Mouse (Mus musculus) limb, embryonic 13.5 days (tissue): ENCODE measurements around the gene Gm4869. TPM values are rescaled to one million over a fixed set of nuclear protein-coding genes. Genes with fewer than 3 reads are reported as not detected.
"Not testable (repeated sequence)": the region's sequence is repeated elsewhere in the genome, so short reads cannot be mapped to it uniquely, and the experiment has no call there.

Experiments used
- ATAC-seq: fragments of 200-750 bp; cut with Nextera tagmentation; 2 replicates; pipeline ENCODE4 v1.8.0; 2017; ENCODE audit warnings: low read depth, moderate number of reproducible peaks, moderate TSS enrichment; ENCODE audit not compliant: low FRiP score
- H3K27ac ChIP-seq: fragments of 300-500 bp; sonication (generic); 2 replicates; pipeline ENCODE4 v1.5.1; 2015; ENCODE audit warnings: inconsistent platforms, mild to moderate bottlenecking, moderate library complexity
- H3K27me3 ChIP-seq: fragments of 300-500 bp; sonication (generic); 2 replicates; pipeline ENCODE4 v1.6.1; 2015; ENCODE audit warnings: mild to moderate bottlenecking, inconsistent platforms
- H3K36me3 ChIP-seq: fragments of 300-500 bp; sonication (generic); 2 replicates; pipeline ENCODE4 v1.6.1; 2015; ENCODE audit warnings: inconsistent platforms, mild to moderate bottlenecking, moderate library complexity
- H3K4me1 ChIP-seq: fragments of 300-500 bp; sonication (generic); 2 replicates; pipeline ENCODE4 v1.6.1; 2015; ENCODE audit warnings: inconsistent platforms
- H3K4me2 ChIP-seq: fragments of 300-500 bp; sonication (generic); replicated peaks from 2 replicates; pipeline ENCODE4 v1.6.1; 2015; ENCODE audit warnings: inconsistent platforms, mild to moderate bottlenecking, moderate library complexity
- H3K4me3 ChIP-seq: fragments of 300-500 bp; sonication (generic); 2 replicates; pipeline ENCODE4 v1.5.1; 2015; ENCODE audit warnings: moderate library complexity, mild to moderate bottlenecking, inconsistent platforms
- H3K9ac ChIP-seq: fragments of 300-500 bp; sonication (generic); 2 replicates; pipeline ENCODE4 v1.6.1; 2015; ENCODE audit warnings: mild to moderate bottlenecking, inconsistent platforms
- H3K9me3 ChIP-seq: fragments of 300-500 bp; sonication (generic); 2 replicates; pipeline ENCODE4 v1.6.1; 2016; ENCODE audit warnings: inconsistent platforms
- WGBS: fragments of 180-500 bp; shearing (Covaris S2); methylation state at CpG from one replicate; pipeline ENCODE4 v1.1.7; 2015; 5-methylcytosine and 5-hydroxymethylcytosine counted together
- polyA plus RNA-seq: library from polyadenylated mRNA; unstranded; fragments of >200 nt; fragmentation: Nextera tagmentation; extraction: Ambion mirVana; gene quantifications from 2 replicates; pipeline ENCODE4 v1.2.1, GENCODE M21; 2015

The Gm4869 gene
- polyA plus RNA-seq, 1 experiment from 2014 or later: not detected

DNA sequence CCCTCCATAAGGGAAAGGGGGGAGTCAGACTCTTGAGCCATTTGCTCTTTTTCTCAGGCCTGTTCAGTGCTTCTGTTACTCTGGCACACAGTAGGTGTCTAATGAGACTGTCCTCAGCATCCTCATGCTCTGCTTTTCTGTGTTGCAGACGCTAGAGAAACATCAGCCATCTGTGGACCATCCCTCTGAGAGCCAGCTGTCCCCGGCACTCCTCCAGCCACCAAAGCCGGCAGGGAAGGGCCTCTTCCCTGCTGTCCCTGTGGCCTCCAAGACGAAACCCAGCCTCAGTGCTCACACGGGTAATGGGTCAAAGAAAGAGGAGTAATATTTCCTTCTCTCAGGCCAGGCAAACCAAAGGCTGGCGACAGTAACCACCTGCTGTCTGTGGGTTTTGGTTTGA is 45.7 kb downstream of the Gm4869 start:
- ATAC-seq: no peak
- no peaks in the 10 kb centered on the region for H3K4me1 ChIP-seq
- no peaks in the 10 kb centered on the region for H3K36me3 ChIP-seq
- no peaks in the 10 kb centered on the region for H3K9me3 ChIP-seq
- H3K27me3 ChIP-seq: peaks cover 15% of the 10 kb centered on the region
- H3K4me2 ChIP-seq: no peak overlapping the region
- WGBS: 46% methylated on average over 6 of the region's 6 CpGs
- H3K9ac ChIP-seq: no peak overlapping the region
- H3K4me3 ChIP-seq: no peak overlapping the region
- no peak overlapping the region for H3K27ac ChIP-seq

DNA sequence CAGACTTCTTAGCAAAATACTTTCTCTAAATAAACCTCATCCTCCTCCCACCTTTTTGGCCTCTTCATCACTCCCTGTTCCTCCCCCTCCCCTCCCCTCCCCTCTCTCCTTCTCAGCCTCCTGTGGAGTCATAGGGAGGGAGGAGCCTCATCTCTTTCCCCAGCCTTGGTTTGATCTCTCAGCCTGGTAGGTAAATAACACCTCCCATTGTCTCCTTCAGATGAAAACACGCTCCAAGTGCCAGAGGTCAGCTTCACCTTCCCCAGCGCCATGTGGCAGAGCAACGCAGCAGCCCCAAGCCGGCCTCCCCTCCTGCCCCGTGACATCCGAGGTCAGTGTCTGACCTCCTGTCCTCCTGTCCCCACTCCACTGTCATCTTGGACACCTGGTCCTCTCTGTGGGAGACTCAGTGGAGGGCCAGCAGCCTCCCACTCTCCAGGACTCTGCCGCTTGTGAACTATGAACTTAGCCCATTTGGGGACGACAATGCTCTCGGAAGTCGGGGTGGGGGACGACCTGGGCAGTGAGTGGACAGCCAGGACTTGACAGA is 47.3 kb downstream of the Gm4869 start:
- no peak overlapping the region for H3K4me3 ChIP-seq
- H3K27me3 ChIP-seq: 0 out of 2 replicates have a peak, but pooled peaks cover 5% of the 10 kb centered on the region
- WGBS: 23% methylated on average over 11 of the region's 11 CpGs
- no peak overlapping the region for H3K9ac ChIP-seq
- no peaks in the 10 kb centered on the region for H3K36me3 ChIP-seq
- H3K4me1 ChIP-seq: no peaks in the 10 kb centered on the region
- no peak overlapping the region for H3K4me2 ChIP-seq
- no peak overlapping the region for H3K27ac ChIP-seq
- no peak for ATAC-seq
- H3K9me3 ChIP-seq: no peaks in the 10 kb centered on the region

GRCm38 (mm10) chr5:140498176-140498575 is 52.7 kb downstream of the Gm4869 start:
- Histone ChIP-seq H3K4me3 (no peak overlapping the region), H3K9ac (no peak overlapping the region), H3K36me3 (no peaks in the 10 kb centered on the region), H3K27ac (no peak overlapping the region), H3K4me1 (peaks cover 10% of the 10 kb centered on the region), H3K27me3 (no peaks in the 10 kb centered on the region), H3K9me3 (no peaks in the 10 kb centered on the region), H3K4me2 (no peak overlapping the region)
- no peak for ATAC-seq
- WGBS: 76% methylated on average over 6 of the region's 6 CpGs

DNA sequence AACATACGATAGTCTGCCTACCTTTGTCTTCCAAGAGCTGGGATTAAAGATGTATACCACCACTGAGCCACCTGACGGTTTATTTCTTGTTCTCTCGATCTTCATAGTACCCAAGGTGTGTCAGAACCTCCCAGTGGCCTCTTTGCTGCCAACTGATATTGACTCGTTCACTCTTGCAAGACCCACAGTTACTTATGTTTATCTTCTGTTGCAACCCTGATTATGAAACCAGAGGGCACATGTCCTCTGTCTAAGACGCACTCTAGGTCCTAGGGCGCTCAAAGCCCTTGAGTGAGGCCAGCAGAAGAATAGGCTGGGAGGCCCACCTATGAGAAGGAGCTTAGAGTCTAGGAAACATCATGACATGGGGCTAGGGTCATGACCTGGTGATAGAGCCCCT is 55.3 kb downstream of the Gm4869 start:
- H3K4me2 ChIP-seq: no peak overlapping the region
- H3K9ac ChIP-seq: no peak overlapping the region
- H3K36me3 ChIP-seq: no peaks in the 10 kb centered on the region
- H3K27me3 ChIP-seq: no peaks in the 10 kb centered on the region
- peaks cover 21% of the 10 kb centered on the region for H3K4me1 ChIP-seq
- H3K4me3 ChIP-seq: no peak overlapping the region
- no peaks in the 10 kb centered on the region for H3K9me3 ChIP-seq
- no peak for ATAC-seq
- 90% methylated on average over 6 of the region's 6 CpGs for WGBS
- H3K27ac ChIP-seq: no peak overlapping the region

DNA sequence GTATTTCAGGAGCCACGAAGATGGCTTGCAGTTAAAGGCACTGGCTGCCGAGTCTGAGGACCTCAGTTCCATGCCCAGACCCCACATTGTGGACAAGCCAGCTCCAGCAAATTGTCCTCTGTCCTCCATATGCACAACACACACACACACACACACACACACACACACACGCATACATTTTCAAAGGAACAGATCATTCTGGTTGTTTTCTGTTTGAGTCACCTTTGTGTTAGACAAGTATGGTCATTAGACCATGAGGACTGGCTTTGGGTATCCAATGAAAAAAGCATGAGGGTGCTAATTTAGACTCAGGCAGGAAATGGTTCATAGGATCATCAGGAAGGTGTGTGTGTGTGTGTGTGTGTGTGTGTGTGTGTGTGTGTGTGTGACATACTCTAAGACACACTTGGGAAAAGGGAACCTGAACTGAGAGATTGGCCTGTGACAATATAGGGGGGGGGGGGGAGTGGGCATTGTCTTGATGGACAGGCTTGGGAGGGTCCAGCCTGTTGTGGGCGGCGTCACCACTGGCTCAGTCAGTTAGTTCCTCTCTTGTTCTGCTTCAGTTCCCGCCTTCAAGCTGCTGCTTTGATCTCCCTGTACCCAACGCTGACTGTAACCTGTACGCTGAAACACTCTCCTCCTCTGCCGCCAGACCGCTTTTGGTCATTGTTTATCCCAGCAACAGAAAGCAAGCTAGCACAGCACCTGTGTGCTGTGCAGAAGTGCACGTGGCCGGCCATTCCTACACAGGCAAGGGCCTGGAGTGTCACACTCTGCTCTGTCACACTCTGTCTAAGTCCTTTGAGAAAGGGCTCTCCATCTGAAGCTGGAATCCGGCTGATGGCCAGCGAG is 56.8 kb downstream of the Gm4869 start:
- H3K4me2 ChIP-seq: peak overlapping the region; percentile 63
- ATAC-seq: no peak
- H3K36me3 ChIP-seq: no peaks in the 10 kb centered on the region
- H3K27me3 ChIP-seq: no peaks in the 10 kb centered on the region
- WGBS: 20% methylated on average over 14 of the region's 14 CpGs
- no peaks in the 10 kb centered on the region for H3K9me3 ChIP-seq
- peaks cover 35% of the 10 kb centered on the region for H3K4me1 ChIP-seq
- H3K9ac ChIP-seq: peak overlapping the region; percentile 65
- peak overlapping the region; percentile 28 for H3K4me3 ChIP-seq
- no peak overlapping the region for H3K27ac ChIP-seq

- not testable (repeated sequence) for H3K27me3 ChIP-seq, H3K9me3 ChIP-seq, H3K27ac ChIP-seq, H3K36me3 ChIP-seq, ATAC-seq
- under 1% methylated on average over 12 of the region's 12 CpGs for WGBS
- H3K4me2 ChIP-seq: peak overlapping the region; percentile 63
- peak overlapping the region; percentile 65 for H3K9ac ChIP-seq
- peaks cover 42% of the 10 kb centered on the region for H3K4me1 ChIP-seq
- peak overlapping the region; percentile 28 for H3K4me3 ChIP-seq
These were observed 57.5 kb downstream of the Gm4869 start for GRCm38 (mm10) chr5:140502925-140503324.

DNA sequence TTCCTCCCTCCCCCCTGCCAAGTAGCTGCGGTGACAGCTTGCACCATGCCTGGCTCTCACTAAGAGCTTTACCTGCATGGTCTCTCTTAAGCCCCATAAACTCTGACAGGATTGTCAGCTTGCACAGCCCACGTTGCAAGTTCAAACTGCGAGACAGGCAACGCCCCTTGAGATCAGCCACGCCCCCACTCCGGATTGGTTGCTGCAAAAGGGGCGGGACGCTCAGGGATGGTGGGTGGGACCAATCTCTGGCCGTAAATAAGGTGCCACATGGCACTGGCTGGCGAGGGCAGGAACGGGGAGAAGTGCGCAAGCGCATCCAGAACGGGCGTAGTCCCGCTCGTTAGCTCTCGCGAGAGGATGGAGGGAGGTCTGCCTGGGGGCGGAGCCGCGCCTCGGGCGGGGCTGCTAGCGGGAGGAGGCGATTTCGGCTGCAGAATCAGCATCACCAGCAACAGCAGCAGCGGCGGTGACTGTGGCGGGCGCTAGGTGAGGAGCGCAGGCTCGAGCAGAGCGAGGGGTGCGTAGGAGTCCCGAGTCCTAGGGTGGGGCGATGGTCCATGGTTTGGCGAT is 59.8 kb downstream of the Gm4869 start, which contains the start of gene Chst12:
Chst12 (plus strand) TSS at position 343 of the 573 bp plus-strand sequence.
- H3K27ac ChIP-seq: peak within 1 kb of the TSS; percentile 58
- no peaks in the 10 kb centered on the region for H3K27me3 ChIP-seq
- peak within 1 kb of the TSS; percentile 68 for H3K4me3 ChIP-seq
- under 1% methylated on average over 35 of the region's 38 CpGs for WGBS
- peak within 1 kb of the TSS; percentile 95 for H3K4me2 ChIP-seq
- H3K9ac ChIP-seq: peak within 1 kb of the TSS; percentile 86
- ATAC-seq: peak; percentile 96
- peaks cover 66% of the 10 kb centered on the region for H3K4me1 ChIP-seq
- no peaks in the 10 kb centered on the region for H3K36me3 ChIP-seq
- no peaks in the 10 kb centered on the region for H3K9me3 ChIP-seq

DNA sequence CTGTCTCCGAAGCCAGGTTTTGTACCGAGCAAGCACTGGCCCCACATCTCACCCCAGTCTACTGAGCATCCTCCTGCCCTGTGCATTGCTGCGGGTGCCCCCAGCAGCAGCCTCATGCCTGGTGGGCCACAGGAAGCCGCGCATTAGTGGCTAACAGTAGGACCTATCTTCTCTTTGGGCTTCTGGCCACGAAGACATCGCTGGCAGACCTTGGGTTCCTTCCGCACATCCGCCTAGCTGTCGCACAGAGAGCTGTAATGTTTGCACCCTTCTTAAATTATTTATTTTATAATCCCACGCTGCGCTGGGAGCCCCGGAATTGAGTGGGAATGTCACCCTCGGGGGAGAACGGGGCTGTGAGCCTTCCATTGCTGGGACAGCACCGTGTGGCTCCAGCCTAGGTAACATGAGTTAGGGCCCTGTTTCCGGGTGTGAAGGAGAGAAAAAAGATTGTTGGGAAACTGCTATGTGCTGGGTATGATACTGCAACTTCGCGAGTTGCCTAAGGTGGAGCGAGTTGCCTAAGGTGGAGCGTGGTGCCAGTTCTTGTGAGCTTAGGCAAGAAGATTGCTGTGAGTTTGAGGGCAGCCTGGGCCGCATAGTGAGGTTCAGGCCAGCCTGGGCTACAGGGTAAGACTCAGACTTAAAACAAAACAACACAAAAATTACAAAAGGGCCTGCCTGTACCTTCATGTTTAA is 60.8 kb downstream of the Gm4869 start:
- peaks cover 69% of the 10 kb centered on the region for H3K4me1 ChIP-seq
- H3K36me3 ChIP-seq: no peaks in the 10 kb centered on the region
- 0 out of 2 replicates have a peak, but pooled peaks have one; percentile 3 for ATAC-seq
- H3K9ac ChIP-seq: peak overlapping the region; percentile 86
- H3K4me2 ChIP-seq: peak overlapping the region; percentile 95
- H3K4me3 ChIP-seq: peak overlapping the region; percentile 68
- WGBS: 32% methylated on average over 22 of the region's 22 CpGs
- H3K27me3 ChIP-seq: no peaks in the 10 kb centered on the region
- H3K27ac ChIP-seq: peak overlapping the region; percentile 58
- H3K9me3 ChIP-seq: no peaks in the 10 kb centered on the region

DNA sequence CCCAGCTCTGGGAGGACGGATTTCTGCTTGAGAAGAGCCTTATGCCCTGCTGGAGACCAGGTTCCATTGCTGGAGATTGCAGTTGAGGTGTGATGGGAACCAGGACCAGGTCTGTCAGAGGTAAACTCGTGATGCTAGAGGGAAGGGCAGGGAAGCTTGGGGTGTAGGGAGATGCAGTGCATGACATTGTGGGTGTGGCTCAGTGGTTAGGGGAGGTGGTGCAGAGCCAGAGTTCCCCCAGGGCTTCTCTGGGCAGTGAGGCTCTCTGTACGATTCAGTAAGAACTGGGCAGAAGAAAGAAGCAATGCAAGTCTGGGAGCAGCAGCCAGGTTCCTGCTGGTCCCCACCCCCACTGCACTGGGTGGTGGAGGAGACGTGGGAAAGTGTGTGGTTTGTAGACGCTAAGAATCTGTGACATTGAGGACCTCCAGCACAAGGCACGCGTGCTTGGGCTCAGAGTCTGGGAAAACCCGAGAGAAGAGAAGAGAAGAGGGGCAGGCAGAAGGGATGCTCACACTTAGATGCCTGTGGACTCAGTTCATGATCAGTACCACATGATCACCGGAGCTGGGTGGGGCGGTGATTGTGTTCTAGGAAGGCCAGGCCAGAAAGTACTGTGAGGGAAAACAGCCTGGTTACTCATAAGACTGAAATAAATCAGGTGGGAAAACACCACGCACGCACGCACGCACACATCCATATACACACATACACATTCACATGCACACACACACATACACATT is 62.2 kb downstream of the Gm4869 start:
- peak overlapping the region; percentile 39; the same call in 1 of the 2 replicates for H3K9ac ChIP-seq
- H3K4me1 ChIP-seq: peaks cover 64% of the 10 kb centered on the region
- H3K4me2 ChIP-seq: peak overlapping the region; percentile 95
- H3K36me3 ChIP-seq: peaks cover under 1% of the 10 kb centered on the region; the same call in 1 of the 2 replicates
- H3K27me3 ChIP-seq: no peaks in the 10 kb centered on the region
- H3K27ac ChIP-seq: no peak overlapping the region; the same call in 1 of the 2 replicates
- ATAC-seq: no peak
- no peaks in the 10 kb centered on the region for H3K9me3 ChIP-seq
- WGBS: 85% methylated on average over 14 of the region's 14 CpGs
- H3K4me3 ChIP-seq: no peak overlapping the region

- ATAC-seq: no peak
- Histone ChIP-seq H3K27me3 (no peaks in the 10 kb centered on the region), H3K9ac (peak overlapping the region; percentile 19; the same call in 1 of the 2 replicates), H3K27ac (peak overlapping the region; percentile 67), H3K9me3 (no peaks in the 10 kb centered on the region), H3K4me3 (no peak overlapping the region), H3K4me2 (peak overlapping the region; percentile 95), H3K4me1 (peaks cover 56% of the 10 kb centered on the region), H3K36me3 (peaks cover 7% of the 10 kb centered on the region; the same call in 1 of the 2 replicates)
- WGBS: 16% methylated on average over 8 of the region's 8 CpGs
These were observed 63.2 kb downstream of the Gm4869 start for GRCm38 (mm10) chr5:140508686-140509085.

GRCm38 (mm10) chr5:140509204-140509603 is 63.8 kb downstream of the Gm4869 start:
- H3K27me3 ChIP-seq: no peaks in the 10 kb centered on the region
- WGBS: 45% methylated on average over 9 of the region's 9 CpGs
- H3K4me1 ChIP-seq: peaks cover 59% of the 10 kb centered on the region
- H3K36me3 ChIP-seq: peaks cover 7% of the 10 kb centered on the region; the same call in 1 of the 2 replicates
- peak overlapping the region; percentile 67; the same call in 1 of the 2 replicates for H3K27ac ChIP-seq
- ATAC-seq: no peak
- peak overlapping the region; percentile 19; the same call in 1 of the 2 replicates for H3K9ac ChIP-seq
- H3K4me3 ChIP-seq: no peak overlapping the region
- peak overlapping the region; percentile 95 for H3K4me2 ChIP-seq
- H3K9me3 ChIP-seq: no peaks in the 10 kb centered on the region
